Mouse (Mus musculus): ENCODE results near the gene Stc2. TPM values are rescaled to one million over a fixed set of nuclear protein-coding genes. Genes with fewer than 3 reads are reported as not detected.
A peak's percentile ranks its signal among the peaks of the same experiment; 100 is the strongest.

Stc2 gene
- 1.5 and 1.7 TPM in 2 replicates for polyA plus RNA-seq (2014; fragmentation: Nextera tagmentation; extraction: Ambion mirVana)

- under 1% methylated on average over 51 of the region's 51 CpGs for WGBS
- peak within 1 kb of the TSS; percentile 98 for H3K4me2 ChIP-seq
- no peaks in the 10 kb centered on the region for H3K36me3 ChIP-seq (ENCODE audit: insufficient read depth)
- H3K27ac ChIP-seq (ENCODE audit: low read depth) = peak within 1 kb of the TSS; percentile 42; the same call in 1 of the 2 replicates
- H3K9me3 ChIP-seq (ENCODE audit: low read depth, low read length) = no peaks in the 10 kb centered on the region
- no peak for TF ChIP-seq CTCF (IDR thresholded peaks at IDR 0.05; ENCODE audit: low read depth)
- peak within 1 kb of the TSS; percentile 54 for H3K4me3 ChIP-seq (ENCODE audit: low read depth, low read length)
- peak within 1 kb of the TSS; percentile 54 for H3K9ac ChIP-seq
- DNase-seq (peak; percentile 86), ATAC-seq (ENCODE audit: insufficient read depth) (peak; percentile 83)
- peaks cover 9% of the 10 kb centered on the region; the same call in 1 of the 2 replicates for H3K4me1 ChIP-seq (ENCODE audit: insufficient read depth)
- H3K27me3 ChIP-seq (ENCODE audit: insufficient read depth, low read length) = peaks cover 43% of the 10 kb centered on the region
These were observed at the start of gene Stc2 for GRCm38 (mm10) chr11:31369648-31370286. TSS of gene Stc2 (minus strand) at chr11:31370074.

- no peak for ATAC-seq (ENCODE audit: insufficient read depth)
- no peak overlapping the region for H3K4me2 ChIP-seq
- H3K4me3 ChIP-seq (ENCODE audit: low read depth, low read length) = no peak overlapping the region
- no peak overlapping the region for H3K27ac ChIP-seq (ENCODE audit: low read depth)
- 67% methylated on average over 5 of the region's 5 CpGs for WGBS
- TF ChIP-seq CTCF (IDR thresholded peaks at IDR 0.05; ENCODE audit: low read depth) = no peak
- H3K4me1 ChIP-seq (ENCODE audit: insufficient read depth) = no peaks in the 10 kb centered on the region
- no peaks in the 10 kb centered on the region for H3K9me3 ChIP-seq (ENCODE audit: low read depth, low read length)
- DNase-seq = no peak
- no peaks in the 10 kb centered on the region for H3K27me3 ChIP-seq (ENCODE audit: insufficient read depth, low read length)
- no peak overlapping the region for H3K9ac ChIP-seq
- no peaks in the 10 kb centered on the region for H3K36me3 ChIP-seq (ENCODE audit: insufficient read depth)
These were observed 47.2 kb upstream of the Stc2 start for GRCm38 (mm10) chr11:31417071-31417470.

- DNase-seq (no peak), ATAC-seq (ENCODE audit: insufficient read depth) (no peak)
- H3K9me3 ChIP-seq (ENCODE audit: low read depth, low read length) = no peaks in the 10 kb centered on the region
- no peak for TF ChIP-seq CTCF (IDR thresholded peaks at IDR 0.05; ENCODE audit: low read depth)
- H3K4me1 ChIP-seq (ENCODE audit: insufficient read depth) = no peaks in the 10 kb centered on the region
- no peak overlapping the region for H3K27ac ChIP-seq (ENCODE audit: low read depth)
- H3K36me3 ChIP-seq (ENCODE audit: insufficient read depth) = no peaks in the 10 kb centered on the region
- no peaks in the 10 kb centered on the region for H3K27me3 ChIP-seq (ENCODE audit: insufficient read depth, low read length)
- no peak overlapping the region for H3K4me3 ChIP-seq (ENCODE audit: low read depth, low read length)
- no peak overlapping the region for H3K9ac ChIP-seq
- 73% methylated on average over 3 of the region's 3 CpGs for WGBS
- no peak overlapping the region for H3K4me2 ChIP-seq
These were observed 42.5 kb upstream of the Stc2 start for GRCm38 (mm10) chr11:31412376-31412775.

- H3K27me3 ChIP-seq (ENCODE audit: insufficient read depth, low read length) = no peaks in the 10 kb centered on the region
- H3K27ac ChIP-seq (ENCODE audit: low read depth) = no peak overlapping the region
- DNase-seq = no peak
- no peak overlapping the region for H3K4me3 ChIP-seq (ENCODE audit: low read depth, low read length)
- WGBS = 88% methylated on average over 1 of the region's 1 CpGs
- ATAC-seq (ENCODE audit: insufficient read depth) = no peak
- TF ChIP-seq CTCF (IDR thresholded peaks at IDR 0.05; ENCODE audit: low read depth) = no peak
- H3K36me3 ChIP-seq (ENCODE audit: insufficient read depth) = no peaks in the 10 kb centered on the region
- no peak overlapping the region for H3K9ac ChIP-seq
- no peaks in the 10 kb centered on the region for H3K4me1 ChIP-seq (ENCODE audit: insufficient read depth)
- no peaks in the 10 kb centered on the region for H3K9me3 ChIP-seq (ENCODE audit: low read depth, low read length)
- no peak overlapping the region for H3K4me2 ChIP-seq
These were observed 36.9 kb upstream of the Stc2 start for GRCm38 (mm10) chr11:31406736-31407135.

GRCm38 (mm10) chr11:31403080-31403479 lies 33.2 kb upstream of the Stc2 start:
- no peaks in the 10 kb centered on the region for H3K27me3 ChIP-seq (ENCODE audit: insufficient read depth, low read length)
- WGBS = 89% methylated on average over 1 of the region's 1 CpGs

GRCm38 (mm10) chr11:31398604-31399003 lies 28.7 kb upstream of the Stc2 start:
- no peaks in the 10 kb centered on the region for H3K4me1 ChIP-seq (ENCODE audit: insufficient read depth)
- no peak overlapping the region for H3K9ac ChIP-seq
- no peaks in the 10 kb centered on the region for H3K9me3 ChIP-seq (ENCODE audit: low read depth, low read length)
- H3K27me3 ChIP-seq (ENCODE audit: insufficient read depth, low read length) = no peaks in the 10 kb centered on the region
- TF ChIP-seq CTCF (IDR thresholded peaks at IDR 0.05; ENCODE audit: low read depth) = no peak
- WGBS = 58% methylated on average over 2 of the region's 2 CpGs
- DNase-seq (no peak), ATAC-seq (ENCODE audit: insufficient read depth) (no peak)
- H3K4me2 ChIP-seq = no peak overlapping the region
- H3K27ac ChIP-seq (ENCODE audit: low read depth) = no peak overlapping the region
- no peak overlapping the region for H3K4me3 ChIP-seq (ENCODE audit: low read depth, low read length)
- no peaks in the 10 kb centered on the region for H3K36me3 ChIP-seq (ENCODE audit: insufficient read depth)

More at GRCm38 (mm10) chr11:31403080-31403479, 33.2 kb upstream of the Stc2 start:
- no peaks in the 10 kb centered on the region for H3K36me3 ChIP-seq (ENCODE audit: insufficient read depth)
- H3K9me3 ChIP-seq (ENCODE audit: low read depth, low read length) = no peaks in the 10 kb centered on the region
- DNase-seq (no peak), ATAC-seq (ENCODE audit: insufficient read depth) (no peak)
- no peak overlapping the region for H3K9ac ChIP-seq
- no peak overlapping the region for H3K4me3 ChIP-seq (ENCODE audit: low read depth, low read length)
- H3K4me2 ChIP-seq = no peak overlapping the region
- TF ChIP-seq CTCF (IDR thresholded peaks at IDR 0.05; ENCODE audit: low read depth) = no peak
- no peaks in the 10 kb centered on the region for H3K4me1 ChIP-seq (ENCODE audit: insufficient read depth)
- H3K27ac ChIP-seq (ENCODE audit: low read depth) = no peak overlapping the region

- Histone ChIP-seq H3K9me3 (ENCODE audit: low read depth, low read length) (no peaks in the 10 kb centered on the region), H3K27me3 (ENCODE audit: insufficient read depth, low read length) (no peaks in the 10 kb centered on the region), H3K27ac (ENCODE audit: low read depth) (no peak overlapping the region), H3K4me3 (ENCODE audit: low read depth, low read length) (no peak overlapping the region), H3K4me2 (no peak overlapping the region), H3K9ac (no peak overlapping the region), H3K4me1 (ENCODE audit: insufficient read depth) (no peaks in the 10 kb centered on the region), H3K36me3 (ENCODE audit: insufficient read depth) (no peaks in the 10 kb centered on the region)
- 60% methylated on average over 6 of the region's 6 CpGs for WGBS
- no peak for ATAC-seq (ENCODE audit: insufficient read depth)
- TF ChIP-seq CTCF (IDR thresholded peaks at IDR 0.05; ENCODE audit: low read depth) = no peak
- no peak for DNase-seq
These were observed 27.0 kb upstream of the Stc2 start for GRCm38 (mm10) chr11:31396638-31397417.
